Mouse (Mus musculus) myocyte (in vitro differentiated cells): ENCODE measurements around the gene Tmem267.

ENCODE experiments used
- E2F4 ChIP-seq: IDR thresholded peaks from one replicate; pipeline ENCODE4 v1.6.1; 2011; ENCODE audit warnings: mild to moderate bottlenecking, control low read depth, moderate library complexity; ENCODE audit not compliant: insufficient read depth
- POLR2AphosphoS2 ChIP-seq: IDR thresholded peaks from one replicate; pipeline ENCODE4 v1.6.1; 2011; ENCODE audit warnings: low read depth, control low read depth; ENCODE audit not compliant: insufficient read length
- TCF12 ChIP-seq: IDR thresholded peaks from one replicate; pipeline ENCODE4 v1.6.1; 2011; ENCODE audit warnings: mild to moderate bottlenecking, control low read depth; ENCODE audit not compliant: poor library complexity, insufficient read depth, severe bottlenecking

- no peak for TF ChIP-seq POLR2AphosphoS2
- TF ChIP-seq E2F4, result no peak
- no peak for TF ChIP-seq TCF12
Observed at GRCm38 (mm10) chr13:119461900-119462595, 25.8 kb upstream of the Tmem267 start.
